Mouse (Mus musculus) liver, embryonic 14.5 days (tissue): ENCODE data around the gene Stpg4. TPM values are rescaled to one million over a fixed set of nuclear protein-coding genes. Genes with fewer than 3 reads are reported as not detected.

Experiments
- ATAC-seq: fragments of 200-750 bp; cut with Nextera tagmentation; 2 replicates; pipeline ENCODE4 v1.8.0; 2017; ENCODE audit warnings: moderate number of reproducible peaks, mild to moderate bottlenecking, moderate library complexity; ENCODE audit not compliant: insufficient read depth
- DNase-seq, 3 experiments: peaks; one replicate each; pipeline ENCODE4 v3.0.0-alpha.2; 2012 to 2013; ENCODE audit warnings: low read depth in 3 of 3, low spot score in 3 of 3
- H3K27ac ChIP-seq: fragments of 300-500 bp; sonication (generic); 2 replicates; pipeline ENCODE4 v1.5.1; 2014; ENCODE audit warnings: moderate library complexity, mild to moderate bottlenecking, control low read depth, inconsistent platforms
- H3K27me3 ChIP-seq: fragments of 300-500 bp; sonication (generic); 2 replicates; pipeline ENCODE4 v1.6.1; 2014; ENCODE audit warnings: mild to moderate bottlenecking, low read length, moderate library complexity; ENCODE audit not compliant: control insufficient read depth, insufficient read depth
- H3K36me3 ChIP-seq: fragments of 300-500 bp; sonication (generic); replicated peaks from 2 replicates; pipeline ENCODE4 v1.6.1; 2014; ENCODE audit warnings: low read depth; ENCODE audit not compliant: control insufficient read depth, insufficient read depth
- H3K4me1 ChIP-seq, 2 experiments: fragments of 200-500 bp in 1 of 2; fragments of 300-500 bp in 1 of 2; sonication (generic) in 1 of 2; replicated peaks; 2 replicates each; pipeline ENCODE4 v1.6.1; 2012 to 2014; ENCODE audit warnings: antibody characterized with exemption in 1 of 2, inconsistent platforms in 1 of 2, low read length in 1 of 2; ENCODE audit not compliant: control insufficient read depth in 2 of 2, insufficient read depth in 2 of 2
- H3K4me2 ChIP-seq: fragments of 300-500 bp; sonication (generic); 2 replicates; pipeline ENCODE4 v1.6.1; 2014; ENCODE audit warnings: low read depth, mild to moderate bottlenecking, control low read depth, moderate library complexity
- H3K4me3 ChIP-seq, 2 experiments: fragments of 200-500 bp in 1 of 2; fragments of 300-500 bp in 1 of 2; sonication (generic) in 1 of 2; 2 replicates each; pipeline ENCODE4 v1.5.1; 2012 to 2014; ENCODE audit warnings: low read depth in 2 of 2, low read length in 2 of 2, mild to moderate bottlenecking in 2 of 2, control low read depth in 1 of 2, inconsistent platforms in 1 of 2, moderate library complexity in 1 of 2; ENCODE audit not compliant: insufficient read depth in 1 of 2
- H3K9ac ChIP-seq: fragments of 300-500 bp; sonication (generic); replicated peaks from 2 replicates; pipeline ENCODE4 v1.6.1; 2014; ENCODE audit warnings: mild to moderate bottlenecking, control low read depth, moderate library complexity
- H3K9me3 ChIP-seq: fragments of 300-500 bp; sonication (generic); 2 replicates; pipeline ENCODE4 v1.6.1; 2016; ENCODE audit warnings: low read length, mixed read lengths; ENCODE audit not compliant: control insufficient read depth
- CTCF ChIP-seq: IDR thresholded peaks from 2 replicates; pipeline ENCODE4 v1.5.1; 2016; ENCODE audit warnings: antibody characterized with exemption, low read depth, control low read depth
- EP300 ChIP-seq: IDR thresholded peaks from 2 replicates; pipeline ENCODE4 v1.6.1; 2016; ENCODE audit warnings: antibody characterized with exemption, low read depth
- WGBS: fragments of 180-500 bp; shearing (Covaris S2); extraction: QIAGEN DNeasy Blood & Tissue Kit; methylation state at CpG from one replicate; pipeline ENCODE4 v1.1.7; 2014; ENCODE audit not compliant: insufficient replicate concordance; 5-methylcytosine and 5-hydroxymethylcytosine counted together
- polyA plus RNA-seq, 2 experiments: library from polyadenylated mRNA; depleted of rRNA in 1 of 2; stranded (reverse) in 1 of 2; unstranded in 1 of 2; fragments of >200 nt; fragmentation: Nextera tagmentation in 1 of 2; extraction: Ambion mirVana in 1 of 2; gene quantifications; 2 replicates each; pipeline versions ENCODE4 v1.2.1 to v1.2.3; 2012 to 2014

The Stpg4 gene
- polyA plus RNA-seq, 2 experiments = not detected

DNA sequence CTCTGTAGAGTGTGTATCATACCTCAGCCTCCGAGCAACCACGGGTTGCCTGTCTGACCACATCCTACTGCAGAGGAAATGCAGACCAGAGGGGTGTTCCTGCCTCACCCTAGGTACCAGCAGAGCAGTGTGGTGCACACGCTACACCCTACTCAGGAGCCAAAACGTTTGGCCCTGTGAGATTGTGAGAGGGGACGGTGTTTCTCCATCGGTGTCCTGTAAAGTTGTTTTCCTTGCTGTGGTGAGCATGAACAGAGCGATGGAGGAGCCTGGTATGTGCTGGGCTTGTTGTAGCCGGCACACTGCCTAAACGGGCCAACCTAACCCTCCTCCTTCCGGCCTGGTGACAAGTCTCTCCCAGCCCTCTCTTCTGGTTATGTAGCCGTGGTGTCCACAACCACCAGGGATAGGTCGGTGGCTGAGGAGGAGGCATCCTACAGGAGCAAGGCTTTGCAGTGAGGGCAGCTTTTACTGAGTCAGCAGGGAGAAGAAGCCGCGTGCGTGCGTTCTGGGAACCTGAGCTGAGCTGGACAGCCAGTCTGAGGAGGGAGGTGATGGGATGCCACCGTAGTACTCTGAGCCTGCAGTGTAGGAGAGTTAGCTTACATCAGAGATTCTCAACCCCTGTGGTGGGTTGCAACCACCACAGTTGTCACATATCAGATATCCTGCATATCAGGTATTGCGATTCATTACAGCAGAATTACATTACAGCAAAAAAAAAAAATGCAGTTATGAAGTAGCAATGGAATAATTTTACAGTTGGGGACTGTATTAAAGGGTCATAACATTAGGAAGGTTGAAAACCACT lies 82.9 kb downstream of the Stpg4 start:
- Histone ChIP-seq H3K4me3 (no peak overlapping the region), H3K36me3 (no peaks in the 10 kb centered on the region), H3K9me3 (no peaks in the 10 kb centered on the region), H3K27me3 (no peaks in the 10 kb centered on the region), H3K4me1 (0 out of 4 replicates have a peak, but pooled peaks cover 0 to 2% of the 10 kb centered on the region in 2 experiments), H3K4me2 (no peak overlapping the region), H3K9ac (no peak overlapping the region), H3K27ac (no peak overlapping the region)
- 23% methylated on average over 18 of the region's 18 CpGs for WGBS
- ATAC-seq (no peak), DNase-seq (no peak)
- no peak for TF ChIP-seq EP300
- no peak for TF ChIP-seq CTCF

GRCm38 (mm10) chr17:87343060-87343703 lies 84.4 kb downstream of the Stpg4 start:
- Histone ChIP-seq H3K4me3 (no peak overlapping the region), H3K4me1 (0 out of 4 replicates have a peak, but pooled peaks cover 0 to 2% of the 10 kb centered on the region in 2 experiments), H3K36me3 (no peaks in the 10 kb centered on the region), H3K9me3 (no peaks in the 10 kb centered on the region), H3K27me3 (no peaks in the 10 kb centered on the region), H3K4me2 (no peak overlapping the region), H3K27ac (no peak overlapping the region), H3K9ac (no peak overlapping the region)
- ATAC-seq = peak; percentile 50; the same call in 1 of the 2 replicates
- TF ChIP-seq EP300 (no peak), CTCF (no peak)
- 60% methylated on average over 8 of the region's 8 CpGs for WGBS
- DNase-seq = no peak

Other genes with a start within 250 kb of the Stpg4 start
- 29.6 and 32.2 TPM in 2 replicates for gene Mcfd2, start 161.8 kb downstream of the Stpg4 start, polyA plus RNA-seq (2012; rRNA removed)
- gene Mcfd2, start 161.8 kb downstream of the Stpg4 start, polyA plus RNA-seq (2014; fragmentation: Nextera tagmentation; extraction: Ambion mirVana) = 54.9 and 55.1 TPM in 2 replicates
- gene Ttc7, start 144.9 kb downstream of the Stpg4 start, polyA plus RNA-seq (2012; rRNA removed) = 7.8 and 8.4 TPM in 2 replicates
- 7.7 and 7.9 TPM in 2 replicates for gene Ttc7, start 144.9 kb downstream of the Stpg4 start, polyA plus RNA-seq (2014; fragmentation: Nextera tagmentation; extraction: Ambion mirVana)
- 112 and 195 TPM in 2 replicates for gene Calm2, start 19.2 kb upstream of the Stpg4 start, polyA plus RNA-seq (2012; rRNA removed)
- 368 and 373 TPM in 2 replicates for gene Calm2, start 19.2 kb upstream of the Stpg4 start, polyA plus RNA-seq (2014; fragmentation: Nextera tagmentation; extraction: Ambion mirVana)
- 0.54 and 0.74 TPM in 2 replicates for gene Epcam, start 208.2 kb upstream of the Stpg4 start, polyA plus RNA-seq (2012; rRNA removed)
- gene Epcam, start 208.2 kb upstream of the Stpg4 start, polyA plus RNA-seq (2014; fragmentation: Nextera tagmentation; extraction: Ambion mirVana) = 0.45 and 0.94 TPM in 2 replicates
- 8.5 and 14.5 TPM in 2 replicates for gene Msh2, start 244.6 kb upstream of the Stpg4 start, polyA plus RNA-seq (2012; rRNA removed)
- 18.4 and 21.8 TPM in 2 replicates for gene Msh2, start 244.6 kb upstream of the Stpg4 start, polyA plus RNA-seq (2014; fragmentation: Nextera tagmentation; extraction: Ambion mirVana)